Mouse (Mus musculus): Measurements from ENCODE around the gene Olfr1034.
"Not testable (repeated sequence)": the region's sequence is repeated elsewhere in the genome, so short reads cannot be mapped to it uniquely, and the experiment has no call there.

Gene Olfr1034

DNA sequence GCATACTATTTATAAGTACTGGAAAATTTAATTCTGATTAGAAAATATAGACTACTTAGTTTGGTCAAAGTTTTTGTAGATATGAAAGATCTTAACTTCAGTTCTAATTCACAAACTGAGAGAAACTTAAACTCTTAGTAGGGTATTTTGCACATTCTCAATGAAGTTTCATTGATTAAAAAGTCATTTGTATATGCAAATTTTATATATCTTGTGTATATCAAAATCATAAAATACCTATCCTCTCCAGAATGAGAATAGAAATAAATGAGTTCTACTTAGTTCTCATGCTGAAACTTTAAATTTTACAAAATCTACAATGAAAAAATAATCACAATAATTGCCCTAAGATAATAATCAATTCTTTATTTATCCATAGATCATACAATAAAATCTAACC lies at the start of gene Olfr1034:
TSS of gene Olfr1034 (plus strand) at position 301 of the 400 bp plus-strand sequence.
- DNase-seq = no peak

DNA sequence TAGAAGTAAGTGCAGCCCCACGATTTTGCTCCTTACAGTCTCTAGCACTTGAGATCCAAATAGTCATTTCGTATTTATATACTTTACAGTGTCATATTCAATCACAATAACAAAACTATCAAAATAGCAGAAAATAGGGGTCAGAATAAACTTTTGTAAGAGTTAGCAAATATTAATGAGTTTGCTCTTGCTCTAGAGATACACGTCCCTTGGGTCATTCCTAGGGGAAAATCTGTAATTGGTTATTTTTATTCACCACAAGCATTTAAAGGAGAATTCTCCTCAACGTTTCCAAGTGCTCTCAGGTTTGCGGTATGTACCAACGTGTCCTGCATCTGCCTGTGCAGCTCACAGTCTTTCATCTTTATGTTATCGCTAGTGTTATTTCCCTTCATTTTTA lies 40.4 kb upstream of the Olfr1034 start, which contains the start of gene Olfr1032:
TSS of gene Olfr1032 (plus strand) at position 301 of the 400 bp plus-strand sequence.
- DNase-seq = no peak

DNA sequence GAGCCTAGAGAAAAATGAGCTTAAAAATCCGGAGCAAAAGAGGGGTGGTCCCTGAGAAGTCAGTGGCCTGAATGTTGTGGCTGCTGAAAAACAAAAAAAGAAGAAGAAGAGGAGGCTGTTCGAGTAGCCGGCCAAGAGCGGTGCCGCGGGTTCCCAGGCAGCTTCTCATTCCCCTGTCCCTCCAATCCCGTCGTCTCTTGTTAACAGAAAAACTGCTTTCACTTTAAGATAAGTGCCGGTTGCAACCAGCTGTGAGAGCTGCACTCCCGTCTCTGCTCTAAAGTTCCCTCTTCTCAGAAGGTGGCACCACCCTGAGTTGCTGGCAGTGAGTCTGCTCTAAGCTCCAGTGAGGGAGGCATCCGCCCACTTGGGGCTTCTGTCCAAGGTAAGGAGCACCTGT lies 25.3 kb upstream of the Olfr1034 start, which contains the start of gene Olfr1033:
TSS of gene Olfr1033 (plus strand) at position 228 of the 400 bp plus-strand sequence.
- DNase-seq = not testable (repeated sequence)

DNA sequence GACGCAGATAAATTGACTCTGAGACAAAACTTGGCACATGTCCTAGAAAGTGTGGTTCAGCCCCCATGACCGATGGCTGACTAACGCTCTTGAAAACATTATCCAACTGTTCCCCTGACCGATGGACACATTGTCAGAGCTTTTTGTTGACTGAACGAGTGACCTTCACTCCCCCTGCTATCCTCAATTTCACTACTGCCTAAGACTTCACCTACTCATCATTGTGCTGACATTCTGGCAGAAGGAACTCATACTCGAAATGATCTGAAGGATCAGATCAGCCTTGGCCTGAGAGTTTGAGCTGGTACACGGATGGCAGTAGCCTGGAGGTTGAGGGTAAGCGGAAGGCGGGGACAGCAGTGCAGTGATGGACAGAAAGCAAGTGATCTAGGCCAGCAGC lies 24.1 kb upstream of the Olfr1034 start:
- not testable (repeated sequence) for DNase-seq

DNA sequence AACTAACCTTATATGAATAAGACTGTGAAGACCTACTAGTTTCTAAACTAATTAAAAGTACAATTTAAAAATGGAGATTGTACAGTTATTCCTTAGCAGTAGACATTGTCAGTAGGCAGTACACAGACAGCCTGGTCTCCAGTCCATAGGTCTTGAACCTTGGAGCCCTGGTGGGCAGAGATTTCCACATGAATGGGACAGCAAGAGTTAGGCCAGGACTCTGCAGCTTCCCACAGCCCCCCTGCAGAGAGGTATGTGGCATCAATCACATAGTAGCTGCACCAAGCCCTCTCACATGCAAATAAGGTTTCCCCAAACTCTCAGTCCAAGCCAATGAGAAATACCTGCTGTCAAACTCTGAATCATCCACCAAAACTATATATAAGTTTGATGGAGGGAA lies 5.1 kb downstream of the Olfr1034 start:
- DNase-seq = not testable (repeated sequence)

DNA sequence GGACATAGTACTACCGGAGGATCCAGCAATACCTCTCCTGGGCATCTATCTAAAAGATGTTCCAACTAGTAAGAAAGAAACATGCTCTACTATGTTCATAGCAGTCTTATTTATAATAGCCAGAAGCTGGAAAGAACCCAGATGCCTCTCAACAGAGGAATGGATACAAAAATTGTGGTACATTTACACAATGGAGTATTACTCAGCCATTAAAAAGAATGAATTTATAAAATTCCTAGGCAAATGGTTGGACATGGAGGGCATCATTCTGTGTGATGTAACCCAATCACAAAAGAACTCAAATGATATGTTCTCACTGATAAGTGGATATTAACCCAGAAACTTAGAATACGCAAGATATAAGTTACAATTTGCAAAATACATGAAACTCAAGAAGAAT lies 18.1 kb downstream of the Olfr1034 start:
- not testable (repeated sequence) for DNase-seq

DNA sequence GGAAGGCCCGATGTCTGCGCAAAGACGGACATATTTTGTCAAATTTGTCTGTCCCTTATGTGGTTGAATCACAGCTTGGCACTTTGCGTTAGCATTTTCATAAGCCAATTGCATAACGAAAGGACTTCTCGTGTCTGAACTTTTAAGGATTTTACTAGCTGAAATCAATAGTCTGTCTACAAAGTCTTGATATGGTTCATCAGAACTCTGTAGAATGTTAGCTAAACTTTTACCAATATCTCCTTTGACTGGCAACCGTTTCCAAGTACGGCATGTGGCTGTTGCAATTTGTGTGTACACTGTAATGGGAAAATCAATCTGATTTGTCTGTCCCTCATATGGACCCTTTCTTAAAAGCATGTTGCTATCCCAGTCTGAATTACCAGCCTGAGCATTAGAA lies 24.5 kb downstream of the Olfr1034 start:
- DNase-seq = no peak

DNA sequence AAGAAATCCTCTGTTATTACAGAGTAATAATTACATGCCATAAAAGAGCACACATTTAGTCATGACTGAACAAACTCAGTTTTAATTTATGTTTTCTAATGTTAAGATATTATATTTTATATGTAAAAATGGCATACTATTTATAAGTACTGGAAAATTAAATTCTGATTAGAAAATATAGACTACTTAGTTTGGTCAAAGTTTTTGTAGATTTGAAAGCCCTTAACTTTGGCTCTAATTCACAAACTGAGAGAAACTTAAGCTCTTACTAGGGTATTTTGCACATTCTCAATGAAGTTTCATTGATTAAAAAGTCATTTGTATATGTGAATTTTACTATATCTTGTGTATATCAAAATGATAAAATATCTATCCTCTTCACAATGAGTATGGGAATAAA lies 28.0 kb downstream of the Olfr1034 start, which contains the start of gene Olfr1036:
TSS of gene Olfr1036 (plus strand) at position 301 of the 400 bp plus-strand sequence.
- DNase-seq = not testable (repeated sequence)

DNA sequence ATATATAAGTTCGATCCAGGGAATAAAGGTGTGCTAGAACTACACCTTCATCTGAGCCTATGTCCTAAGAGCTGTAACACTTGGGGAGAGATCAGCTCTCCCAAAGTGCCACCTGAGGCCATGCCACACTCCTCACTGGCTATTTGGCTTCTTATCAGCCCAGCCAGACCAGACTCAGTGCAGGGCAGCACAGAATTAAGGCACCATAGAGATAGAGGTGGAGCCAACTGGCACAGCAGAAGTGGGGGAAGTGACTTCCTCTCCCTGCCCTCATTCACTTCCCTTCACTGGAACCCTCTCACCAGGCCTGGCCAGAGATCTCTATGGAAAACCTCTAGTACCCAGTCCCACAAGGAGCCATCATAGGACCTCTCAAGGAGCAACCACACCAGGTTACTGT lies 34.8 kb downstream of the Olfr1034 start:
- DNase-seq = not testable (repeated sequence)

DNA sequence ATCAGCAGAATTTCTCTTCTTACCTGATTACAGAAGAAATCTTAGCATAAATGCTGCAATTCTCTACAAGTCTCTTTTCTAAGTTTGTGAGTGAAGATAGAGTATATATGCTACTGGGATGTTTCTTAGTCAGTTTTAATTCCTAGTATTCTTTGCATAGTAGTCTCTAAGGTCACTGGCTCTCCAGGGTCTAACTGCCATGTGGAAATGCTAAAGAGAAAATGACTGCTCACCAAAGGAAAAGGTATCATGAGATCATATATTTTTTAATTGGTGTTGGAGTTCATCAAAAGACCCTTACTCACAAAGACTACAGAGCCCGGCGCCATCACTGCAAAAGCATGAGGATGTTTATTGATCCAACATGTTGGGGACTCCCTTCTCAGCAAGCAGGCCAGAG lies 41.6 kb downstream of the Olfr1034 start, which contains the start of gene Olfr1037:
TSS of gene Olfr1037 (minus strand) at position 101 of the 400 bp plus-strand sequence.
- DNase-seq = no peak
